ENCODE assay signal across 8 mouse cellular contexts in genomic region chrX:99853834-99854233, GRCm38 (mm10). TPM values are rescaled to one million over a fixed set of nuclear protein-coding genes. Genes with fewer than 3 reads are reported as not detected.
DNase-seq lines count a peak whose midpoint lies in the region; ATAC-seq and TF ChIP-seq lines count a peak whose summit lies in the region.

No protein-coding gene starts in this region.

- peaks cover 10% of the 10 kb centered on the region for H3K27me3 ChIP-seq in heart, embryonic 11.5 days (ENCODE audit: control insufficient read depth, insufficient read depth, low read length)
- no peaks in the 10 kb centered on the region for H3K27me3 ChIP-seq in ES-Bruce4 (ENCODE audit: control insufficient read depth, insufficient read depth, low read length, poor library complexity, severe bottlenecking)
- peaks cover 4% of the 10 kb centered on the region; the same call in 1 of the 2 replicates for H3K27me3 ChIP-seq in heart, embryonic 16.5 days (ENCODE audit: control insufficient read depth, insufficient read depth, low read length)
- peaks cover 2% of the 10 kb centered on the region; the same call in 1 of the 2 replicates for H3K27me3 ChIP-seq in liver, embryonic 16.5 days (ENCODE audit: control insufficient read depth, insufficient read depth, low read depth, low read length)

- 41% methylated on average over 3 of the region's 3 CpGs for WGBS in heart, embryonic 11.5 days (ENCODE audit: insufficient replicate concordance)
- WGBS in heart, embryonic 16.5 days: 37% methylated on average over 3 of the region's 3 CpGs
- 53% methylated on average over 3 of the region's 3 CpGs for WGBS in liver, embryonic 16.5 days (ENCODE audit: insufficient replicate concordance)

- no peak for TF ChIP-seq EP300 in ES-Bruce4 (IDR thresholded peaks at IDR 0.05; ENCODE audit: insufficient read depth, low read depth, low read length)

- H3K4me1 ChIP-seq in heart, embryonic 11.5 days (ENCODE audit: control insufficient read depth, insufficient read depth, low read length): no peaks in the 10 kb centered on the region
- no peaks in the 10 kb centered on the region for H3K4me1 ChIP-seq in ES-Bruce4 (ENCODE audit: control insufficient read depth, insufficient read depth, low read length)
- no peaks in the 10 kb centered on the region for H3K4me1 ChIP-seq in heart, embryonic 16.5 days (ENCODE audit: control insufficient read depth, insufficient read depth, low read length)
- no peaks in the 10 kb centered on the region for H3K4me1 ChIP-seq in liver, embryonic 16.5 days (ENCODE audit: control insufficient read depth, low read depth, low read length)

- no peaks in the 10 kb centered on the region for H3K9me3 ChIP-seq in heart, embryonic 11.5 days (replicated peaks; ENCODE audit: control insufficient read depth, low read length)
- no peaks in the 10 kb centered on the region for H3K9me3 ChIP-seq in ES-Bruce4 (replicated peaks; ENCODE audit: control insufficient read depth, insufficient read depth, low read length, poor library complexity, severe bottlenecking)
- no peaks in the 10 kb centered on the region for H3K9me3 ChIP-seq in heart, embryonic 16.5 days (replicated peaks; ENCODE audit: control insufficient read depth, low read length)
- H3K9me3 ChIP-seq in liver, embryonic 16.5 days (replicated peaks; ENCODE audit: control insufficient read depth, low read length): no peaks in the 10 kb centered on the region

- intact Hi-C loops in left cerebral cortex, postnatal 36 days (cut with DNase I): no loop called here

- no peak for DNase-seq in heart, adult 8-10 months (ENCODE audit: low spot score)
- DNase-seq in embryo, embryonic 10.5 days (ENCODE audit: low spot score): no peak
- no peak for DNase-seq in left cerebral cortex, postnatal 36 days (ENCODE audit: low spot score in 2 of 2)
- no peak for DNase-seq in spleen, postnatal 14 days (ENCODE audit: low spot score in 2 of 2)

- H3K9ac ChIP-seq in heart, embryonic 11.5 days (ENCODE audit: low read depth, low read length): peak overlapping the region; percentile 64; the same call in 1 of the 2 replicates
- peak overlapping the region; percentile 70 for H3K9ac ChIP-seq in ES-Bruce4 (ENCODE audit: low read depth, poor library complexity, severe bottlenecking)
- peak overlapping the region; percentile 69; the same call in 1 of the 2 replicates for H3K9ac ChIP-seq in heart, embryonic 16.5 days (ENCODE audit: low read length)
- H3K9ac ChIP-seq in liver, embryonic 16.5 days (ENCODE audit: low read depth, low read length): no peak overlapping the region

- no peak overlapping the region for H3K27ac ChIP-seq in heart, embryonic 11.5 days (ENCODE audit: low read depth, low read length)
- H3K27ac ChIP-seq in ES-Bruce4 (ENCODE audit: insufficient read depth, low read length): no peak overlapping the region
- H3K27ac ChIP-seq in heart, embryonic 16.5 days (ENCODE audit: low read length): no peak overlapping the region
- H3K27ac ChIP-seq in liver, embryonic 16.5 days (ENCODE audit: low read length): no peak overlapping the region

- no peaks in the 10 kb centered on the region for H3K36me3 ChIP-seq in heart, embryonic 11.5 days (ENCODE audit: control insufficient read depth, insufficient read depth, low read length)
- H3K36me3 ChIP-seq in ES-Bruce4 (ENCODE audit: control insufficient read depth, insufficient read depth, low read length, poor library complexity, severe bottlenecking): no peaks in the 10 kb centered on the region
- no peaks in the 10 kb centered on the region for H3K36me3 ChIP-seq in heart, embryonic 16.5 days (ENCODE audit: control insufficient read depth, insufficient read depth)
- H3K36me3 ChIP-seq in liver, embryonic 16.5 days (ENCODE audit: control insufficient read depth, insufficient read depth): no peaks in the 10 kb centered on the region

- no peak for TF ChIP-seq CTCF in ES-Bruce4 (IDR thresholded peaks at IDR 0.05; ENCODE audit: low read depth, low read length)

- H3K4me2 ChIP-seq in heart, embryonic 11.5 days: peak overlapping the region; percentile 57
- H3K4me2 ChIP-seq in heart, embryonic 16.5 days (ENCODE audit: low read depth, low read length): peak overlapping the region; percentile 64
- H3K4me2 ChIP-seq in liver, embryonic 16.5 days (ENCODE audit: low read depth, low read length): peak overlapping the region; percentile 50

- no peak overlapping the region for H3K4me3 ChIP-seq in heart, embryonic 11.5 days (ENCODE audit: low read depth, low read length)
- H3K4me3 ChIP-seq in ES-Bruce4 (ENCODE audit: low read depth, low read length): peak overlapping the region; percentile 93
- peak overlapping the region; percentile 52 for H3K4me3 ChIP-seq in heart, embryonic 16.5 days (ENCODE audit: low read length)
- H3K4me3 ChIP-seq in liver, embryonic 16.5 days (ENCODE audit: low read depth, low read length): no peak overlapping the region

- no peak for ATAC-seq in heart, embryonic 11.5 days (replicated peaks; ENCODE audit: insufficient number of reproducible peaks, low FRiP score, low TSS enrichment)
- ATAC-seq in heart, embryonic 16.5 days (replicated peaks; ENCODE audit: extremely low read depth, insufficient read depth, low FRiP score): no peak
- no peak for ATAC-seq in liver, embryonic 16.5 days (ENCODE audit: low read depth)

- TF ChIP-seq POLR2A in ES-Bruce4 (IDR thresholded peaks at IDR 0.05; ENCODE audit: insufficient read depth, low read length): no peak

RNA-seq across cellular contexts. Expression of gene Tmem28, which starts 33.0 kb away (rescaled TPM):
- polyA plus RNA-seq in heart, embryonic 11.5 days (2014; fragmentation: Nextera tagmentation; extraction: Ambion mirVana): 0.11 TPM in 1 of 2 replicates, not detected in the other
- total RNA-seq in heart, adult 8-10 months (2022): under 1 TPM in 2 of 4 experiments, not detected in 2; 0.09 to 0.11 TPM
- 2.6 and 2.9 TPM in 2 replicates for polyA plus RNA-seq in ES-Bruce4 (2011; ENCODE audit: insufficient read depth, insufficient read length, low read depth, missing spikeins)
- 0.05 TPM in 1 of 2 replicates, not detected in the other for polyA plus RNA-seq in heart, embryonic 16.5 days (2015; fragmentation: Nextera tagmentation; extraction: Ambion mirVana)
- polyA plus RNA-seq in liver, embryonic 16.5 days (2015; fragmentation: Nextera tagmentation; extraction: Ambion mirVana): not detected in 2 replicates
- total RNA-seq in left cerebral cortex, postnatal 36 days (2021): 10 to 100 TPM; 15.3 to 19.6 TPM

Comparison
In these comparisons a context has a peak if more than half of its experiments do, and no peak if none do; other contexts are left out.
1. H3K4me3 ChIP-seq: peak in ES-Bruce4 (single experiment) and heart, embryonic 16.5 days (single experiment); none in heart, embryonic 11.5 days (single experiment) and liver, embryonic 16.5 days (single experiment).
2. Peak in every context shown above with its lines, with median percentiles within 50 percentile points of each other: H3K4me2 ChIP-seq.